ENCODE assay signal across 19 mouse cellular contexts in the genomic region with DNA sequence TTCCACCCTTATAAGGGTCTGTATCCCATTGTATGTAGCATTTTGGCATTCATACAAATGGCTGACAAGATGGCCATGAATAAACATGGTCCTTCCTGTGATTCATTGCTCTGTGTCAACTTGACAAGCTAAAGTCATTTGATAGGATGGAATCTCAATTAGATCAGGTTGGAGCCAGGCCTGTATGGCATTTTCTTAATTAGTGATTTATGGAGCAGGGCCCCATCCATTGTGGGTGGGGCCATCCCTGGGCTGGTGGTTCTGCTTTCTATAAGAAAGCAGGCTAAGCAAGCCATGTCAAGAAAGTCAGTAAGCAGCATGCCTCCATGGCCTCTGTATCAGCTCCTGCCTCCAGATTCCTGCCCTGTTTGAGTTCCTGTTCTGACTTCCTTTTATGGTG.
"Had no signal": no experiment of that assay in that cellular context is flagged by ENCODE, and none has a peak within 500 bp of the region (broad histone marks: within the 10 kb centered on the region; RNA-seq: fewer than 3 reads in every experiment).

No protein-coding gene starts in this region.

- H3K9me3 ChIP-seq: liver, embryonic 13.5 days; lung, embryonic 15.5 days; midbrain, embryonic 12.5 days; midbrain, embryonic 15.5 days; neural tube, embryonic 12.5 days; neural tube, embryonic 15.5 days had no signal

- H3K27me3 ChIP-seq: liver, embryonic 13.5 days; lung, embryonic 15.5 days; midbrain, embryonic 12.5 days; midbrain, embryonic 15.5 days; neural tube, embryonic 12.5 days; neural tube, embryonic 15.5 days had no signal

- H3K4me2 ChIP-seq: liver, embryonic 13.5 days; lung, embryonic 15.5 days; midbrain, embryonic 12.5 days; midbrain, embryonic 15.5 days; neural tube, embryonic 12.5 days; neural tube, embryonic 15.5 days had no signal

- H3K4me3 ChIP-seq: layer of hippocampus, adult 2 months; liver, embryonic 13.5 days; lung, embryonic 15.5 days; midbrain, embryonic 12.5 days; midbrain, embryonic 15.5 days; neural tube, embryonic 12.5 days; neural tube, embryonic 15.5 days had no signal

- H3K27ac ChIP-seq: kidney, postnatal 0 days; layer of hippocampus, adult 2 months; liver, embryonic 13.5 days; lung, embryonic 15.5 days; macrophage; midbrain, embryonic 12.5 days; midbrain, embryonic 15.5 days; neural tube, embryonic 12.5 days; neural tube, embryonic 15.5 days; stomach, postnatal 0 days had no signal

- H3K4me1 ChIP-seq: liver, embryonic 13.5 days; lung, embryonic 15.5 days; midbrain, embryonic 12.5 days; midbrain, embryonic 15.5 days; neural tube, embryonic 12.5 days; neural tube, embryonic 15.5 days had no signal

- H3K36me3 ChIP-seq: liver, embryonic 13.5 days; lung, embryonic 15.5 days; midbrain, embryonic 12.5 days; midbrain, embryonic 15.5 days; neural tube, embryonic 12.5 days; neural tube, embryonic 15.5 days had no signal

- DNase-seq: kidney, postnatal 25 days; layer of hippocampus, adult 9-11 months; liver, embryonic 13.5 days; lung, postnatal 14 days; right cerebral cortex, adult 18-20 months; right cerebral cortex, postnatal 14 days; right cerebral cortex, postnatal 4 days; thymus, adult 2 months; thymus, postnatal 14 days; thymus, postnatal 4 days had no signal

- ATAC-seq: midbrain, embryonic 15.5 days had no signal

- H3K9ac ChIP-seq: liver, embryonic 13.5 days; lung, embryonic 15.5 days; midbrain, embryonic 12.5 days; midbrain, embryonic 15.5 days; neural tube, embryonic 12.5 days; neural tube, embryonic 15.5 days had no signal
